Mouse (Mus musculus) G1E (cell line): ENCODE data around the gene Enc1.

Experiments used
- CTCF ChIP-seq: IDR thresholded peaks from 2 replicates; pipeline ENCODE4 v1.5.1; 2012; ENCODE audit warnings: low read depth, low read length, inconsistent platforms, mixed read lengths
- TAL1 ChIP-seq: conservative IDR thresholded peaks from 2 replicates; pipeline ENCODE4 v1.6.1; 2012; ENCODE audit warnings: low read depth, low read length, inconsistent platforms, mixed read lengths

- TF ChIP-seq TAL1 (no peak), CTCF (no peak)
These were observed 26.2 kb upstream of the Enc1 start for GRCm38 (mm10) chr13:97214583-97215268.
